Mouse (Mus musculus) cortical plate, adult 2 months (tissue): ENCODE results near the gene Smpdl3b. TPM values are rescaled to one million over a fixed set of nuclear protein-coding genes. Genes with fewer than 3 reads are reported as not detected.
A peak's percentile ranks its signal among the peaks of the same experiment; 100 is the strongest.
"Not testable (repeated sequence)": the region's sequence is repeated elsewhere in the genome, so short reads cannot be mapped to it uniquely, and the experiment has no call there.

Experiments
- H3K27ac ChIP-seq: fragments of 200-500 bp; 2 replicates; pipeline ENCODE4 v1.5.1; 2012; ENCODE audit warnings: low read length, control low read depth, inconsistent platforms; ENCODE audit not compliant: insufficient read depth
- H3K4me1 ChIP-seq: fragments of 200-500 bp; 2 replicates; pipeline ENCODE4 v1.6.1; 2011; ENCODE audit warnings: low read length; ENCODE audit not compliant: control insufficient read depth, insufficient read depth
- H3K4me3 ChIP-seq: fragments of 200-500 bp; 2 replicates; pipeline ENCODE4 v1.5.1; 2011; ENCODE audit warnings: mild to moderate bottlenecking, low read length, control low read depth; ENCODE audit not compliant: insufficient read depth
- CTCF ChIP-seq: fragments of 200-500 bp; IDR thresholded peaks from 2 replicates; pipeline ENCODE4 v1.5.1; 2011; ENCODE audit warnings: mild to moderate bottlenecking, control low read depth, low read length; ENCODE audit not compliant: insufficient read depth; ENCODE audit errors: extremely low read depth
- POLR2A ChIP-seq: fragments of 200-500 bp; IDR thresholded peaks from 2 replicates; pipeline ENCODE4 v1.6.1; 2011; ENCODE audit warnings: mild to moderate bottlenecking, low read length, control low read depth; ENCODE audit not compliant: insufficient read depth; ENCODE audit errors: extremely low read depth
- polyA plus RNA-seq: library from polyadenylated mRNA; depleted of rRNA; stranded (reverse); fragments of >200 nt; gene quantifications from 2 replicates; pipeline ENCODE4 v1.2.3, GENCODE M21; 2012; rRNA removed

The Smpdl3b gene
- polyA plus RNA-seq, result 1.9 and 3.0 TPM in 2 replicates

GRCm38 (mm10) chr4:132756974-132757373 is at the start of gene Smpdl3b:
Gene Smpdl3b, minus strand, starts transcription at chr4:132757252.
- TF ChIP-seq POLR2A, result no peak
- peak; percentile 50 for TF ChIP-seq CTCF
- no peak within 1 kb of the TSS for H3K27ac ChIP-seq
- H3K4me1 ChIP-seq, result no peaks in the 10 kb centered on the region
- H3K4me3 ChIP-seq, result peak within 1 kb of the TSS; percentile 26

DNA sequence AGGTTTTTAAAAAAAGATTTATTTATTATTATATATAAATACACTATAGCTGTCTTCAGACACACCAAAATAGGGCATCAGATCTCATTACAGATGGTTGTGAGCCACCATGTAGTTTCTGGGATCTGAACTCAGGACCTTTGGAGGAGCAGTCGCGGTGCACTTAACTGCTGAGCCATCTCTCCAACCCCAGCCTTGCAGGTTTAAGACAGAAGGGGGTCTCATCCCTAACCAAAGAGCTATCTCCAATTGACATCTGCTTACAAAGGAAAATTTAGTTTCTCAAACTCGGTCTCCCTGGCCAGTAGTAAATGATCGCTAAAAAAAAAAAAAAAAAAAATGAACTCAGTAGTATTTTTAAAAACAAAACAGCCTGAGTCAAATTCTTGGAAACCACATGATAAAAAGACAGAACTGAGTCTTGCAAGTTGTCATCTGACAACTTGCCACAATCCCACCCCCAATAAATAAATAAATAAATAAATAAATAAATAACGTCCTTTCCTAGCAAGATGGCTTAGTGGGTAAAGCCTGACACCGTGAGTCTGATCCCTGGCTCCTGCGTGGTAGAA is 49.7 kb upstream of the Smpdl3b start:
- Histone ChIP-seq H3K27ac (no peak overlapping the region), H3K4me3 (no peak overlapping the region), H3K4me1 (peaks cover 2% of the 10 kb centered on the region)
- TF ChIP-seq POLR2A, result no peak
- no peak for TF ChIP-seq CTCF

DNA sequence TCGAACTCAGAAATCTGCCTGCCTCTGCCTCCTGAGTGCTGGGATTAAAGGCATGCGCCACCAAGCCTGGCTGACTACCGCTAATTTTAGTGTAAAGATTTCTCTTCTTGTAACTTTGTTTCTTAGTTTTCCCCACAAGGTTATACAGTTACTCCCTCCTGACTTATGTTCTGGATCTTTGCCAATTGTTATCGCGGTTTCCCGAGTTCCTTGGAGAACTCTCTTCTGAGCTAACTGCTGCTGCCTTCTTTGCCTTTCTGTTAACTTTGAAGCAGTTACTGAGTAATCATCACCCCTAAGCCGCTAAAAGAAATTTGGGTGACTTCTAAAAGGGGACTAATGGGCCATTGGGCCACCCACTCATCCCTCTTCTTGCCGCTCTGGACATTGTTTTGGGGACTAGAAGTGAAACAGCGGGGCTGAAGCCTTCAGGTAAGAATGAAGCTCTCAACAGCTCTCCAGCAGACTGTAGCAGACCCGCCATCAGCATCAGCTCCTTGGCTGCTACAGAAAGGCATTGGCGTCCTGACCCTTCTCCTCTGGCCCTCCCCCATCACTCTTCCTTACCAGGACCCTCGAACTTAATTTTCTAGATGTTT is 48.6 kb upstream of the Smpdl3b start:
- TF ChIP-seq POLR2A, result no peak
- TF ChIP-seq CTCF, result no peak
- Histone ChIP-seq H3K27ac (no peak overlapping the region), H3K4me1 (peaks cover 2% of the 10 kb centered on the region), H3K4me3 (no peak overlapping the region)

- H3K4me1 ChIP-seq, result peaks cover 2% of the 10 kb centered on the region
- TF ChIP-seq CTCF (no peak), POLR2A (no peak)
- no peak overlapping the region for H3K4me3 ChIP-seq
- no peak overlapping the region for H3K27ac ChIP-seq
Observed at GRCm38 (mm10) chr4:132805146-132805545, 48.1 kb upstream of the Smpdl3b start.

GRCm38 (mm10) chr4:132804331-132804730 is 47.3 kb upstream of the Smpdl3b start:
- Histone ChIP-seq H3K27ac (no peak overlapping the region), H3K4me1 (peaks cover 2% of the 10 kb centered on the region), H3K4me3 (no peak overlapping the region)
- TF ChIP-seq POLR2A (no peak), CTCF (no peak)

- no peak for TF ChIP-seq CTCF
- Histone ChIP-seq H3K27ac (no peak overlapping the region), H3K4me1 (peaks cover 2% of the 10 kb centered on the region; the same call in 1 of the 2 replicates), H3K4me3 (no peak overlapping the region)
Observed at GRCm38 (mm10) chr4:132803876-132804275, 46.8 kb upstream of the Smpdl3b start.

GRCm38 (mm10) chr4:132803212-132803611 is 46.2 kb upstream of the Smpdl3b start:
- no peak overlapping the region for H3K4me3 ChIP-seq
- H3K4me1 ChIP-seq, result peaks cover under 1% of the 10 kb centered on the region; the same call in 1 of the 2 replicates
- no peak overlapping the region for H3K27ac ChIP-seq
- TF ChIP-seq CTCF (no peak), POLR2A (no peak)

DNA sequence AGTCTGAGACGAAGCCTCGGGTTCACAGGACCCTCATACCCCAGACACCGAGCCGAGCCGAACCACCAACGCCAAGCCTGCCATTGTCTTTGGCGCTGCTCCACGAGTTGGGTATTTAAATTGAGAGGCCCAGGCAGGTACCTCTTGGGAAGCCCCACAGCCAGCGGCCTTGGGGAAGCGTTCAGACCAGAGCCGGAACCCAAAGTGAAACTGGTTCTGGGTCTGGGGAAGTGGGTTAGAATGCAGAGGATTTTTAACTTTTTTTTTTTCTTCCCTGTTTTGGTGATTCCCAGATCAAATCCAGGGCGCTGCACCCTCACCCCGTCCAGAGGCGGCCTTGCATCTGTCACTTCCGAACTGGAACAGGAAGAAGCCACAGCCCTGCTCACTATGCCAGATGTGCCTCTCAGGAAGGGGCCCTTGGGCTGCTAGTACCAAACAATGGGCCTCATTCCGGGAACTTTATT is 45.2 kb upstream of the Smpdl3b start:
- Histone ChIP-seq H3K4me1 (no peaks in the 10 kb centered on the region), H3K4me3 (no peak overlapping the region), H3K27ac (no peak overlapping the region)
- TF ChIP-seq POLR2A (no peak), CTCF (no peak)

DNA sequence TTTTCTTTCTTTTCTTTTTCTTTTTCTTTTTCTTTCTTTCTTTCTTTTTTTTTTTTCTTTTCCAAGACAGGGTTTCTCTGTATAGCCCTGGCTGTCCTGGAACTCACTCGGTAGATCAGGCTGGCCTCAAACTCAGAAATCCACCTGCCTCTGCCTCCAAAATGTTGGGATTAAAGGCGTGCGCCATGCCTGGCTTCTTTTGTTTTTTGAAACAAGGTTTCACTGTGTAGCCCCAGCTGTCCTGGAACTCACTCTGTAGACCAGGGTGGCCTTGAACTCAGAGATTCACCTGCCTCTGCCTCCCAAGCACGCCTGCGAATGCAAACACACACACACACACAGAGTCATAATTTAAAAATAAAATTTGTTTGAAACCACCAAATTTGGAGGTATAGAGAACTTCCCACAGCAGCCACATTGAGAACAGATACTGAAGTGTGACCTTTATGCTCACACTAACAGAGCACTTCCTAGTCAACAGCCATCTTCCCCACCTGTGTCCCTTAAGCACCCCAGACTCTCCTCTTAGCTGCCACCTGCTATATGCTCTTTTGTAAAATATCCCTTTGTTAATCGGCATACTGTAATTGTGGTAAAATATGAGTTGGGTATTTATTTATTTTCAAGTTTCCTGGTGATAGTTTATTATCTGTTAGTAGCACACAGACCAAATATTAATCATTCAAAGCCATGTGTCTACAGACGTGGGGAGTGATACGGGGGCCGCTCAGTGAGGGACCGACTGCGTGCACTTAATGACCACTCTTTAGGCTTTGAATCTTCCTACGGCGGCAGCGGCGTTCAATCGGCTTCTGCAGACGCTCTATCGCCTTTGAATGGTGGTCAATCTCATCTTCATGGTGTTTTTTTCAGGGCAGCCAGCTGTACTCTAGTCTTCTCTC is 44.4 kb upstream of the Smpdl3b start:
- Histone ChIP-seq H3K4me3 (no peak overlapping the region), H3K4me1 (no peaks in the 10 kb centered on the region), H3K27ac (no peak overlapping the region)
- TF ChIP-seq CTCF (no peak), POLR2A (no peak)

DNA sequence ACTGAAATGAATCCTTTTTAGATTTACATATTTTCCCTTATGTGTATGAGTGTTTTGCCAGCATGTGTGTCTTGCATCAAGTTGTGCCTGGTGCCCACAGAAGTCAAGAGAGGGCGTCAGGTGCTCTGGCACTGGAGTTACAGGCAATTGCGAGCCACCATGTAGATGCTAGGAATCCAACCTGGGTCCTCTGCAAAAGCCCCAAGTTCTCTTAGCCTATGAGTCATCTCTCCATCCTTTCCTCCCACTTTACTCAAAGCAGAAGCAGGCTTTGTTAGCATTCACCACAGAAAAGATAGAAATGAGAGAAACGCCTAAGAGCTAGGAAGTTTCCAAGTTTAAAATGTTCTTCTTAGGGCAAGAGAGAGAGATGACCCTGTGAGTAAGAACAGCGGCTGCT is 42.8 kb upstream of the Smpdl3b start:
- Histone ChIP-seq H3K4me1 (no peaks in the 10 kb centered on the region), H3K27ac (no peak overlapping the region), H3K4me3 (no peak overlapping the region)
- TF ChIP-seq CTCF (no peak), POLR2A (no peak)

DNA sequence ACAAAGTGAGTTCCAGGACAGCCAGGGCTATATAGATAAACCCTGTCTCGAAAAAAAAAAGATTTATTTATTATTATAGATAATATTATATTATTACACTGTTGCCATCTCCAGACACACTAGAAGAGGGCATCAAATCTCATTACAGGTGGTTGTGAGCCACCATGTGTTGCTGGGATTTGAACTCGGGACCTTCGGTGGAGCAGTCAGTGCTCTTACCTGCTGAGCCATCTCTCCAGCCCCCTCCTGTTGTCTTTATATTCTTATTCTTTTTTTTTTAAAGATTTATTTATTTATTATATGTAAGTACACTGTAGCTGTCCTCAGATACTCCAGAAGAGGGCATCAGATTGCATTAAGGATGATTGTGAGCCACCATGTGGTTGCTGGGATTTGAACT is 41.6 kb upstream of the Smpdl3b start:
- H3K27ac ChIP-seq, H3K4me3 ChIP-seq, H3K4me1 ChIP-seq: not testable (repeated sequence)
